Mouse (Mus musculus) spleen, postnatal 0 days (tissue): ENCODE data around the gene Ms4a13. TPM values are rescaled to one million over a fixed set of nuclear protein-coding genes. Genes with fewer than 3 reads are reported as not detected.

Experiments
- polyA plus RNA-seq: library from polyadenylated mRNA; unstranded; fragments of >200 nt; fragmentation: Nextera tagmentation; extraction: Ambion mirVana; gene quantifications from 2 replicates; pipeline ENCODE4 v1.2.1, GENCODE M21; 2015

The Ms4a13 gene
- polyA plus RNA-seq = not detected in 2 replicates

DNA sequence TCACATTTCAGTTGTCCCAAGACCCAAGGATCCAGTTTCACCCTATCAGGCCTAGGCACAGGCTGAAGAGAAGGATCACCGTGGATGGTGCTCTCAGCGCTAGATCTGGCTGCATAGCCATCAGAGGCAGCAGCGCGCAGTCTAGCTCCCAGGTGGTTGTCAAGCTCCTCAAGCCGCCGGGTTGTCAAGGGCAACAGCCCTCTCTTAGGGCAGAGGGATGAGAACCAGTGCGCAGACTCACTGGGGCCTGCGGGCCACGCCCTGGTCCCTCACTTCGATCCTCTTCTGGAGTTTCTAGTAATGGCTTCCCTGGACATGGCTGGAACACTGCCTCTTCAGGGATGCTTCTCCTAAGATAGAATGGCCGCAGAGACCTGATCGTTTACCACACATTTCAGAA, at the start of gene Ms4a13:
TSS of gene Ms4a13 (minus strand) at position 192 of the 400 bp plus-strand sequence.

DNA sequence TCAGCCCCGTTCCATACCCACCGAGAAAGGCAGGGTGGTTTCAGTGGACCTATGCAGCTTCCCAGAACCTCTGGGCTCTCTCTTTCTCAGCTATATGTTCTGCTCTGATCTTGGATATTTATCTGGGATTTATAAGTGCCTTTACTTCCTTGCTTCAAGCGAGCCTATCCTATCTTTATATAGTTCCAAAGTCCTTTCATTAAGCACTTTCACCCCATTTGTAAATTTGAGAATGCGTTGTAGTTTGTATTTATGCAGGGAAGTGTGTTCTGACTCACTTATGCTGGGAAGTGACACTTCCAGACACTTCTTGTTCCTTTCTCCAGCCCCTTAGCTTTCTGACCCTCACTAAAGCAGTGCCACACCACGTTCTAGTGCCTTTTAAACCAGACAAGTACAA, 35.8 kb upstream of the Ms4a13 start, which contains the start of gene Ms4a12:
TSS of gene Ms4a12 (minus strand) at position 101 of the 400 bp plus-strand sequence.

DNA sequence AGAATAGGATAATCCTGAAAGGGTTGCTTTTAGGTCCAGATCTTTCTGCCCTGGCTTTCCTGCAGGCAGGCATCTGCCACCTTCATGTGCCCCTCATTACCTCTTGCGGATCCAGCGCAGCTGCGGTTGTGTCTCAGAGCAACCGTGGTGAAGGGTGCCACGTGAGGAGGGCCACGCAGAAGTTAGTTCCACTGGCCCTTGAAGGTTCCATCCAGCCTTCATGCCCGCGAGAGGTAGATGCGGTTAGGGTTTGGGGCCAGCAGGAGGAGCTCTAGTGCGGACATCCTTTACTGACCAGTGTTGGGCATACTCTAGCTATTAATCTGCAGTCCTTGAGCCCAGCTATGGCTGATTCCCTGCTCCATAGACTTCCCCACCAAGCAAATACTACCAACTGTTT, 31.4 kb downstream of the Ms4a13 start, which contains the start of gene 1700025F22Rik:
TSS of gene 1700025F22Rik (minus strand) at position 149 of the 400 bp plus-strand sequence.

DNA sequence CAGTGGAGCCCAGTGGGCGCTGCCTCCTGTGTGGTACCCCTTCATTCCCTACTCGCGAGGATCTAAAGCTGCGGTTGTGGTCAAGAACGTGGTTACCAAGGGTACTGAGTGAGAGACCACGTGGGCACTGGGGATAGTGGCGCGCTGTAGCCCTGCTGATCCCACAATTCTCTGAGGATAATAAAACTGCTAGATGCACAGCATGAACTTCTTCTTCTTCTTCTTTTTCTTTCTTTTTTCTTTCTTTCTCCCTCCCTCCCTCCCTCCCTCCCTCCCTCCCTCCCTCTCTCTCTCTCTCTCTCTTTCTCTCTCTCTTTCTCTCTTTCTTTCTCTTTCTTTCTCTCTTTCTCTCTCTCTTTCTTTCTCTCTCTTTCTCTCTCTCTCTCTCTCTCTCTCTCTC, 65.8 kb downstream of the Ms4a13 start, which contains the start of gene 1700017D01Rik:
TSS of gene 1700017D01Rik (minus strand) at position 101 of the 400 bp plus-strand sequence.

Other genes starting within 250 kb of the Ms4a13 start
- gene Ccdc86, start 247.5 kb downstream of the Ms4a13 start, polyA plus RNA-seq = 17.8 and 18.3 TPM in 2 replicates
- not detected in 2 replicates for gene Ms4a10, start 222.1 kb downstream of the Ms4a13 start, polyA plus RNA-seq
- gene Ms4a15, start 203.5 kb downstream of the Ms4a13 start, polyA plus RNA-seq = not detected in 2 replicates
- not detected in 2 replicates for gene Ms4a18, start 178.7 kb downstream of the Ms4a13 start, polyA plus RNA-seq
- gene Ms4a8a, start 115.6 kb downstream of the Ms4a13 start, polyA plus RNA-seq = 0.35 and 0.46 TPM in 2 replicates
- gene 1700017D01Rik, start 65.9 kb downstream of the Ms4a13 start, polyA plus RNA-seq = not detected in 2 replicates
- not detected in 2 replicates for gene 1700025F22Rik, start 31.4 kb downstream of the Ms4a13 start, polyA plus RNA-seq
- gene Ms4a12, start 35.7 kb upstream of the Ms4a13 start, polyA plus RNA-seq = not detected in 2 replicates
- 10.4 and 15.5 TPM in 2 replicates for gene Ms4a1, start 69.5 kb upstream of the Ms4a13 start, polyA plus RNA-seq
- gene Ms4a5, start 87.1 kb upstream of the Ms4a13 start, polyA plus RNA-seq = not detected in 2 replicates
- 0.13 and 0.17 TPM in 2 replicates for gene Ms4a14, start 117.7 kb upstream of the Ms4a13 start, polyA plus RNA-seq
- 4.8 and 8.6 TPM in 2 replicates for gene Ms4a7, start 139.4 kb upstream of the Ms4a13 start, polyA plus RNA-seq
- gene Ms4a4a, start 178.8 kb upstream of the Ms4a13 start, polyA plus RNA-seq = 10.1 and 15.8 TPM in 2 replicates
- 4.9 and 6.1 TPM in 2 replicates for gene Ms4a4c, start 208.0 kb upstream of the Ms4a13 start, polyA plus RNA-seq
- 7.8 and 15.8 TPM in 2 replicates for gene Ms4a4b, start 246.8 kb upstream of the Ms4a13 start, polyA plus RNA-seq